Mouse (Mus musculus): Measurements from ENCODE around the gene Adap1. TPM values are rescaled to one million over a fixed set of nuclear protein-coding genes. Genes with fewer than 3 reads are reported as not detected.

Adap1 gene
- total RNA-seq (2014; fragmentation: Nextera tagmentation) (6.0 and 14.7 TPM in 2 replicates), total RNA-seq (2017) (3.0 and 8.0 TPM in 2 replicates)

DNA sequence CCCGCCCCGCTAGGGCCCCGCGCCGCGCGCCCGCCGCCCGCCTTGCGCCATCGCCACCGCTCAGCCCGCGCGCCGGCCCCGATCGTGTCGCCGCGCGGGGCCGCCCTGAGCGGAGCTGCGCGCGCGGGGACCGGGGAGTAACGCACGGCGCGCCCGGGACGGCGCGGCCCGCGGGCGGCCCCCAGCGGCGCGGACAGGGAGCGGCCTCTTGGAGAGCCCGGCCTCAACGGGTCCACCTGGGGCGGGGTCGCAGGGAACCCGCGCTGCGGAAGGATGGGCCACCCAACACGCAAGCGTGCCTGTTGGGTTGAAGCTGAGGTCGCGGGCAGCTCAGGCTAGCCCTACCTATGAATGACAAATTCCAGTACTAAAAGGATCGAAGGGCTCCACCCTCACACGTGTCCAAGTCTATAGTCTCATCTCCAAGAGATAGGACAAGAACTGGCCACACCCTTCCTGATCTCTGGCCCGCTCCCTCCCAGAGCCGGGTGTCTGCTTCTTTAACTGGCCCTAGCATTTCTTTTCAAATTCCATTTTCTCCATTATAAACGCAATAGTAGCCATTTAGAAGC, at the start of gene Adap1:
Adap1 (minus strand) TSS at position 228 of the 572 bp plus-strand sequence.
- ATAC-seq (replicated peaks; ENCODE audit: low FRiP score, low TSS enrichment, poor library complexity, severe bottlenecking) = peak; percentile 72

DNA sequence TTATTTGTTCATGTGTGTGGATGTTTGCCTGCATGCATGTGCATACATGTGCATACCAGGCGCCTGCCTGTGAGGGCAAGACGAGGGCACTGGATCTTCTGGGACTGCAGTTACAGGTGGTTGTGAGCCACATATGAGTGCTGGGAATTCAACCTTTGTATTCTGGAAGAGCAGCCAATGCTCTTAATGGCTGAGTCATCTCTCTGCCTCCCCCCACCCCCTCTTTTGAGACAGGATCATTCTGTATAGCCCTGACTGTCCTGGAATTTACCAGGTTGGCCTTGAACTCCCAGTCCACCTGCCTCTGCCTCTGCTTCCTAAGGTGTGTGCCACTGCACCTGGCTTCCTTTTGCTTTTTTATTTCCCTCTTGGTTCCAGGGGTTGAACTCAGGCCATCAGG, 49.4 kb upstream of the Adap1 start:
- ATAC-seq (replicated peaks; ENCODE audit: low FRiP score, low TSS enrichment, poor library complexity, severe bottlenecking) = no peak

GRCm38 (mm10) chr5:139373889-139374444, 48.5 kb upstream of the Adap1 start:
- no peak for ATAC-seq (replicated peaks; ENCODE audit: low FRiP score, low TSS enrichment, poor library complexity, severe bottlenecking)

- ATAC-seq (replicated peaks; ENCODE audit: low FRiP score, low TSS enrichment, poor library complexity, severe bottlenecking) = no peak
Measured at GRCm38 (mm10) chr5:139373126-139373525, 47.7 kb upstream of the Adap1 start.

- ATAC-seq (replicated peaks; ENCODE audit: low FRiP score, low TSS enrichment, poor library complexity, severe bottlenecking) = peak; percentile 89
Measured at GRCm38 (mm10) chr5:139371631-139372401, 46.4 kb upstream of the Adap1 start.

DNA sequence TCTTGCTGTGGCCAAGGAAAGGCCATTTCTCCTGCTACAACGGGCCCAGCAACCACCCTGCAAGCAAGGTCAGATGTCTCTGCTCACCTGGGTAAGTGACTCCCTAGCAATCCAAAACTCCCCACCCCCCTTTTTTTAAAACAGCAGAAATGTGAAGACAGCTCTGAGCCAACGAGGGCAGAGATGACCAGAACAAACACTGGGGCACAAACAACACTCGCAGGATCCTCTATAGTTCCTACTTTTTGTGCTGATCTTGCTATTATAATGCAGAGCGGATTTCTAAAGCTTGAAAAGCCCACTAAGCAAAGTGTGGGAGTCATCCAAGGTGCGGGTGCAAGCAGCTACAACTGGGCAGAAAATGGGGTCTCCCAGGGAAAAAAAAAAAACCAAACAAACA, 45.7 kb upstream of the Adap1 start:
- no peak for ATAC-seq (replicated peaks; ENCODE audit: low FRiP score, low TSS enrichment, poor library complexity, severe bottlenecking)

DNA sequence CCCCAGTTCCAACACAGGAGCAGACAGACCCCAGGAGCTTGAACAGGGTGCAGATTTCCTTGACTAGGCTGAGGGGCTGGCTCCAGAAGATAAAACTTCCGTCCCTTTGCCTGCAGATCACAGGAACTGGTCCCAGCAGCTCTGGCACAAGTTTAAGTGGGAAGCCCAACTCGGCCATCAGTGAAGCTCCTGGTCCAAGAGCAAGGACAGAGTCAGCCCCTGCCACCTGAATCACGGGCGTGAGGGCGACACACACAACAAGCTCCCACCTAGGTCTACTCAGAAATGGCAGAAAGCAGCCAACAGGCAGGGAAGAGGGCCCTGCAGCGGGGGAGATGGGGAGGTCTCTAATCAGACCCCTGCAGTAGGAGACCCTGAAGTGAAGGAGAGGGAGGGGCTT, 44.9 kb upstream of the Adap1 start:
- no peak for ATAC-seq (replicated peaks; ENCODE audit: low FRiP score, low TSS enrichment, poor library complexity, severe bottlenecking)

GRCm38 (mm10) chr5:139368638-139369320, 43.4 kb upstream of the Adap1 start:
- ATAC-seq (replicated peaks; ENCODE audit: low FRiP score, low TSS enrichment, poor library complexity, severe bottlenecking) = no peak

GRCm38 (mm10) chr5:139367884-139368458, 42.5 kb upstream of the Adap1 start:
- ATAC-seq (replicated peaks; ENCODE audit: low FRiP score, low TSS enrichment, poor library complexity, severe bottlenecking) = no peak

DNA sequence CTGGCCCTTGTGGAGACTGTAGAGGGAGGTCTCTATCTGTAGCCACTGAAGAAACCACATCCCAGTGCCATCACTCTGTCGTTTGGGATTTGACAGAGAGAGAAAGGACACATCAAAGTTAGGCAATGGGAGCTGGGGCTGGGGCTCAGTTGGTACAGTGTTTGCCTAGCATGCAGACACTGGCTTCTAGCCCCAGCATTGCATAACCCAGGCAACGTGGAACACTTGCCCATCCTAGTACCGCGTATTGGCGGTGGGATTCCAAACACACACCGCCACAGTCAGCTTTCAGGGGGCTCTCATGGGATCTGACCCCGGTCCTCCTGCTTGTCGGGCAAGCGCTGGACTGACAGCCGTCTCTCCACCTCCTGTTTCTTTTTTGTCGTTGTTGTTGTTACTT, 41.1 kb upstream of the Adap1 start:
- ATAC-seq (replicated peaks; ENCODE audit: low FRiP score, low TSS enrichment, poor library complexity, severe bottlenecking) = no peak

DNA sequence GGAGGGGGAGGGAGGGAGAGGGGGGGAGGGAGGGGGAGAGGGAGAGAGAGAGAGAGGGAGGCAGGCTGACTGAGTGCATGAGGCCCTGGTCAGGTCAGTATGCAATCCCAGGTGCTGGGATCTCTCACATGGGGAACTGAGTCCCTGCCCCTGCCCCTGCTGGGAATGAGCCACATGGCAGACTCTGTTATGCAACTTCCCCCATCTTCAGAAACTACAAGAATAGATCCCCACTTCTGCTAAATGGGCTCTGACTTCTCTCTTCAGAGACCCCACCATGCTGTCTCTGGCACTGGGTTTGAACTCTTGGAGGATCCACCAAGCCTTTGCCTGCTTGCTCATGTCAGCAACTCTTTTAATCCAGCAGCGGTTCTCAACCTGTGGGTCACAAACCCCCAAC, 40.4 kb upstream of the Adap1 start:
- no peak for ATAC-seq (replicated peaks; ENCODE audit: low FRiP score, low TSS enrichment, poor library complexity, severe bottlenecking)

DNA sequence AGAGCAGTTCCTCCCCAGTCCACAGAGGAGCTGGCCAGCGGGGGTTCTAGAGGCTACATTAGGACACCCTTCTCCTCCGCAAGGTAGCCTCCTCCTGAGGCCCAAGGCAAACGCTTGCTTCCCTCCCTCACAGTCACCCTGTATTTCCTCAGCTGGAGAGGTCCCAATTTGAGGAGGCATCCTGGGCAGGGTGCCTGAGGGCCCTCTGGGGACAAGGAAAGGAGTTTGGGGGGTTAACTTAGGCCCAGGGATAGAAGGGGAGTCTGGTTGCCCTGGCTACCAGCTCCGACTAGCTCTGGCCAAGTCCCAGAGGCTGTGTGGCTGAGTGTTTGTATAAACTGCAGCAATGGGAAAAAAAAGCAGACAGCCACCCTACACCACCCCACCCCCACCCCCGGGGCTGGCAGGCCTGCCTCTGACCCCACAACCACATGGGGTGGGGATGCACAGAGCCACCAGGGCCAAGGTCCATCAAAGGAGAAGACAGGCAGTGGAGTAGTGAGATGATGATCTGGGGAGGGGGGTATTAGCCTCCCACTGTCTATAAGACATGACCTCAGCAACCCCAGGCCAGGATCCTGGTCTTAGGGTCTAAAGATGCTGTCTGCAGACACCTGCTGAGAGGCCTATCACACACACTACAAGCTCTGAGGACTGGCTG, 39.6 kb upstream of the Adap1 start:
- ATAC-seq (replicated peaks; ENCODE audit: low FRiP score, low TSS enrichment, poor library complexity, severe bottlenecking) = no peak

DNA sequence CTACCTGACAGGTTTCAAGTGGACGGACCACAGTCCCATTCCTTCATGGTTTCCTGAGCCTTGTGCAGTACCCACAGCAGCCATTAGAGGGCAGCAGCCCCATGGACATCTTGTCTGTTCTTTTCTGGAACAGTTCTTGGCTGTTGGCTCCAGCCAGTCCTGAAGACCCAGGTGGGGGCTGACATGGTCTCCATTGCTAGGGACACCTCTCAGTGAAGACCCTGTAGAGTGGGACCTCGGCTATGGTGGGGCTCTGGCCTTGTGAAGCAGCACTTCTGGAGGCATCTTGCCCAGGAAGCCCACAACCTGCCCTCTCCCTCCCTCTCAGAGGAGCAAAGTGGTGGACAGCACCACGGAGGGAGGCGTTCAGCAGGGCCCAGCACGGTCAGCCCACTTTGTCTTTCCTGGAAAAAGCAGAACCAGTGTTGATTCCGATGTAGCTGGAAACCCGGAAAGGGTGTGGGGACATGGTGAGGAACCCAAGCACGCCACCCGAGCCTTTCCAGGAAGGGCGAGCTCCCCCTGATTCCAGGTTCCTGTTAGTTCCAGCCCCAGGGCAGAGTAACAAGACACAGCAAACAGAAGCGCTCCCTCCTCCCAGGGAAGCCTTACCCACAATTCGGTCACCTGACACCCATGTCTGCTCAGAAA, 39.0 kb upstream of the Adap1 start:
- ATAC-seq (replicated peaks; ENCODE audit: low FRiP score, low TSS enrichment, poor library complexity, severe bottlenecking) = peak; percentile 50

- ATAC-seq (replicated peaks; ENCODE audit: low FRiP score, low TSS enrichment, poor library complexity, severe bottlenecking) = no peak
Measured at GRCm38 (mm10) chr5:139363858-139364257, 38.4 kb upstream of the Adap1 start.

DNA sequence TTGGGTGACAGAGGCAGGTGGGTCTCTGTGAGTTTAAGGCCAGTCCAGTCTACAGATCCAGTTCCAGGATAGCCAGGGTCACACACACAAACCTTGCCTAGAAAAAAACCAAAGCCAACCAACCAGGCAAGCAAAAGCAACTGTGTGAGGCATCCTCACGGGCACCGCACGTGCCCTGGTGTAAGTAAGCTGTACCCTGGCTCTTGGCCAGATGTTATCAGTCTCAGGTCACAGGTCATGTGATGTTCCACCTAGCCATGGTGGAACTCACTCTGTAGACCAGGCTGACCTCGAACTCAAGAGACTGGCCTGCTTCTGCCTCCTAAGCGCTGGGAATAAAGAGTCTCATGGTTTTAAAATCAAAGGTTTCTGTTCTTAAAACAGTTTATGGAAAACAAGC, 33.8 kb upstream of the Adap1 start:
- ATAC-seq (replicated peaks; ENCODE audit: low FRiP score, low TSS enrichment, poor library complexity, severe bottlenecking) = no peak

GRCm38 (mm10) chr5:139358653-139359052, 33.2 kb upstream of the Adap1 start:
- ATAC-seq (replicated peaks; ENCODE audit: low FRiP score, low TSS enrichment, poor library complexity, severe bottlenecking) = peak; percentile 62

GRCm38 (mm10) chr5:139355235-139355772, 29.9 kb upstream of the Adap1 start:
- ATAC-seq (replicated peaks; ENCODE audit: low FRiP score, low TSS enrichment, poor library complexity, severe bottlenecking) = peak; percentile 53; the same call in 1 of the 2 replicates

DNA sequence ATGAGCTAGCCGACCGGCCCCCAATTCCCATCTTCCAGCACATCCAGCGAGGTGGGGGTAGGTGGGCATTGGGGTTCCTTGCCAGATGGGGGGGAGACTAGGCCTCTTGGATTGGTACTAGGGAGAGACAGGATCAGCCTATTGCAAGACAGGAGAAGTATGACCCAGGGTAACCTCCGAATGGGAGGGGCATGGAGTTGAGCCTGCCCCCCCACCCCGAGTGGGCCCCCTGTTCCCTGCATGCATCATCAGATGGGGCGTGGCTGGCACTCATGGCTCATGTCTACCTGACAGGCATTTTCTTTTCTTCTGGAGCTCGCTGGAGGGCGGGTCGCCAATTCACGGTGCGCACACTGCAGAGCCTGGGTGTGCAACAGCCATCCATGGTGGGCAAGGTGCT, 28.5 kb upstream of the Adap1 start:
- no peak for ATAC-seq (replicated peaks; ENCODE audit: low FRiP score, low TSS enrichment, poor library complexity, severe bottlenecking)

DNA sequence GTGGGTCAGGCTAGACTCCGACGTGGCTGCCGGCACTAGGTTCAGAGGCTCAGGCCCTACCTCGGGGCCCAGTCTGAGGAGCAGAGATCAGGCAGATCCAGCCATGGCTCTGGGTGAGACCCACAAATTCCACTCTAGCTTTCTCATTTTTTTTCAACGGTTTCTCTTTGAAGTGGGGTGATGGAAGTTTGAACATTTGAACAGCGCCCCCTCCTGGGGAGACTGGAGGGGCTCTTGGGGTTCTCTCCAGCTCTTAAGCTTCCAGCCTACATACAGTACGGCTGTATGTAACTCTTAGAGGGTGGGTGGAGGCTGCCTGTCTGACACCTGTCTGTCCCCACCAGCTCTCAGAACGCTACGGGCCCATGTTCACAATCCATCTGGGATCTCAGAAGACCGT, 28.1 kb upstream of the Adap1 start:
- peak; percentile 49; the same call in 1 of the 2 replicates for ATAC-seq (replicated peaks; ENCODE audit: low FRiP score, low TSS enrichment, poor library complexity, severe bottlenecking)
